Mouse (Mus musculus) stomach, postnatal 0 days (tissue): ENCODE data around the gene Slc25a34. TPM values are rescaled to one million over a fixed set of nuclear protein-coding genes. Genes with fewer than 3 reads are reported as not detected.

Source experiments
- ATAC-seq: fragments of 200-750 bp; cut with Nextera tagmentation; 2 replicates; pipeline ENCODE4 v1.8.0; 2017; ENCODE audit not compliant: low FRiP score, low TSS enrichment
- DNase-seq: peaks from one replicate; pipeline ENCODE4 v3.0.0-alpha.2; 2016; ENCODE audit warnings: low spot score
- H3K27ac ChIP-seq: fragments of 300-500 bp; sonication (generic); replicated peaks from 2 replicates; pipeline ENCODE4 v1.5.1; 2014; ENCODE audit warnings: mild to moderate bottlenecking, control low read depth
- H3K27me3 ChIP-seq: fragments of 300-500 bp; sonication (generic); 2 replicates; pipeline ENCODE4 v1.6.1; 2014; ENCODE audit warnings: low read length; ENCODE audit not compliant: control insufficient read depth, insufficient read depth
- H3K36me3 ChIP-seq: fragments of 300-500 bp; sonication (generic); 2 replicates; pipeline ENCODE4 v1.6.1; 2014; ENCODE audit warnings: low read length, mixed read lengths; ENCODE audit not compliant: control insufficient read depth, insufficient read depth
- H3K4me1 ChIP-seq: fragments of 300-500 bp; sonication (generic); replicated peaks from 2 replicates; pipeline ENCODE4 v1.6.1; 2014; ENCODE audit warnings: antibody characterized with exemption; ENCODE audit not compliant: control insufficient read depth, insufficient read depth
- H3K4me2 ChIP-seq: fragments of 300-500 bp; sonication (generic); replicated peaks from 2 replicates; pipeline ENCODE4 v1.6.1; 2014; ENCODE audit warnings: low read depth, mild to moderate bottlenecking, control low read depth, moderate library complexity
- H3K4me3 ChIP-seq: fragments of 300-500 bp; sonication (generic); 2 replicates; pipeline ENCODE4 v1.5.1; 2014; ENCODE audit warnings: low read depth, low read length, control low read depth
- H3K9ac ChIP-seq: fragments of 300-500 bp; sonication (generic); 2 replicates; pipeline ENCODE4 v1.6.1; 2014; ENCODE audit warnings: mild to moderate bottlenecking, low read length, control low read depth, mixed read lengths
- H3K9me3 ChIP-seq: fragments of 300-500 bp; sonication (generic); 2 replicates; pipeline ENCODE4 v1.6.1; 2016; ENCODE audit warnings: low read length; ENCODE audit not compliant: control insufficient read depth
- CTCF ChIP-seq: IDR thresholded peaks from 2 replicates; pipeline ENCODE4 v1.5.1; 2016; ENCODE audit warnings: antibody characterized with exemption, low read depth, mild to moderate bottlenecking, moderate library complexity
- EP300 ChIP-seq: optimal IDR thresholded peaks from 2 replicates; pipeline ENCODE3; 2016; ENCODE audit warnings: antibody characterized with exemption
- WGBS: fragments of 180-500 bp; shearing (Covaris S2); extraction: QIAGEN DNeasy Blood & Tissue Kit; methylation state at CpG from one replicate; pipeline ENCODE4 v1.1.7; 2014; 5-methylcytosine and 5-hydroxymethylcytosine counted together
- polyA plus RNA-seq: library from polyadenylated mRNA; unstranded; fragments of >200 nt; fragmentation: Nextera tagmentation; extraction: Ambion mirVana; gene quantifications from 2 replicates; pipeline ENCODE4 v1.2.1, GENCODE M21; 2015

Gene Slc25a34
- polyA plus RNA-seq, 1 experiment from 2014 or later: 1.8 TPM

- no peaks in the 10 kb centered on the region for H3K9me3 ChIP-seq
- H3K27me3 ChIP-seq: no peaks in the 10 kb centered on the region
- no peak overlapping the region for H3K4me2 ChIP-seq
- no peak overlapping the region for H3K27ac ChIP-seq
- no peak overlapping the region for H3K4me3 ChIP-seq
- H3K9ac ChIP-seq: 0 out of 2 replicates have a peak overlapping the region, but pooled peaks have one; percentile 35
- ATAC-seq (no peak), DNase-seq (no peak)
- peaks cover 5% of the 10 kb centered on the region; the same call in 1 of the 2 replicates for H3K4me1 ChIP-seq
- 80% methylated on average over 9 of the region's 9 CpGs for WGBS
- TF ChIP-seq CTCF: no peak
- TF ChIP-seq EP300: no peak
- H3K36me3 ChIP-seq: no peaks in the 10 kb centered on the region
Measured at GRCm38 (mm10) chr4:141619299-141619883, 4.2 kb downstream of the Slc25a34 start.

- TF ChIP-seq CTCF: peak; percentile 78
- TF ChIP-seq EP300: no peak
- 31% methylated on average over 19 of the region's 20 CpGs for WGBS
- H3K9ac ChIP-seq: peak within 1 kb of the TSS; percentile 55
- H3K4me3 ChIP-seq: peak within 1 kb of the TSS; percentile 24
- ATAC-seq (peak; percentile 2; the same call in 1 of the 2 replicates), DNase-seq (peak; percentile 55)
- peak within 1 kb of the TSS; percentile 40; the same call in 1 of the 2 replicates for H3K27ac ChIP-seq
- peaks cover 5% of the 10 kb centered on the region; the same call in 1 of the 2 replicates for H3K4me1 ChIP-seq
- H3K27me3 ChIP-seq: no peaks in the 10 kb centered on the region
- no peaks in the 10 kb centered on the region for H3K36me3 ChIP-seq
- H3K9me3 ChIP-seq: no peaks in the 10 kb centered on the region
- H3K4me2 ChIP-seq: peak within 1 kb of the TSS; percentile 57
Measured at GRCm38 (mm10) chr4:141618565-141619243, 4.9 kb downstream of the Slc25a34 start, which contains the start of gene Tmem82. Gene Tmem82, minus strand, starts transcription at chr4:141618633.

- Histone ChIP-seq H3K4me3 (peak overlapping the region; percentile 24), H3K9me3 (no peaks in the 10 kb centered on the region), H3K36me3 (no peaks in the 10 kb centered on the region), H3K4me2 (peak overlapping the region; percentile 57), H3K9ac (peak overlapping the region; percentile 55), H3K4me1 (peaks cover 5% of the 10 kb centered on the region; the same call in 1 of the 2 replicates), H3K27ac (no peak overlapping the region), H3K27me3 (no peaks in the 10 kb centered on the region)
- 16% methylated on average over 20 of the region's 22 CpGs for WGBS
- DNase-seq (peak; percentile 57), ATAC-seq (peak; percentile 45)
- no peak for TF ChIP-seq EP300
- no peak for TF ChIP-seq CTCF
Measured at GRCm38 (mm10) chr4:141617863-141618564, 5.6 kb downstream of the Slc25a34 start.

GRCm38 (mm10) chr4:141617299-141617698, 6.3 kb downstream of the Slc25a34 start:
- no peak overlapping the region for H3K27ac ChIP-seq
- H3K4me3 ChIP-seq: peak overlapping the region; percentile 24
- TF ChIP-seq CTCF (peak; percentile 76), EP300 (no peak)
- peaks cover 5% of the 10 kb centered on the region; the same call in 1 of the 2 replicates for H3K4me1 ChIP-seq
- no peaks in the 10 kb centered on the region for H3K27me3 ChIP-seq
- ATAC-seq: peak; percentile 39
- H3K9me3 ChIP-seq: no peaks in the 10 kb centered on the region
- no peaks in the 10 kb centered on the region for H3K36me3 ChIP-seq
- peak; percentile 74 for DNase-seq
- peak overlapping the region; percentile 55 for H3K9ac ChIP-seq
- H3K4me2 ChIP-seq: peak overlapping the region; percentile 57
- 15% methylated on average over 20 of the region's 20 CpGs for WGBS

GRCm38 (mm10) chr4:141616811-141617210, 6.8 kb downstream of the Slc25a34 start:
- no peak overlapping the region for H3K9ac ChIP-seq
- H3K27ac ChIP-seq: no peak overlapping the region
- WGBS: 82% methylated on average over 6 of the region's 6 CpGs
- no peak overlapping the region for H3K4me2 ChIP-seq
- H3K4me3 ChIP-seq: no peak overlapping the region
- DNase-seq (no peak), ATAC-seq (no peak)
- no peaks in the 10 kb centered on the region for H3K36me3 ChIP-seq
- no peak for TF ChIP-seq EP300
- no peak for TF ChIP-seq CTCF
- no peaks in the 10 kb centered on the region for H3K9me3 ChIP-seq
- H3K27me3 ChIP-seq: no peaks in the 10 kb centered on the region
- peaks cover 5% of the 10 kb centered on the region; the same call in 1 of the 2 replicates for H3K4me1 ChIP-seq
